Mouse (Mus musculus) regulatory T cell (primary cell): Measurements from ENCODE around the gene Gm20388.
"Not testable (repeated sequence)": the region's sequence is repeated elsewhere in the genome, so short reads cannot be mapped to it uniquely, and the experiment has no call there.

Experiments used
- in situ Hi-C: fragments of 300-600 bp; cut with MboI, MseI; formaldehyde crosslinking; loops from one replicate; pipeline ENCODE4 v1.15.1; 2025; ENCODE audit warnings: high pct_unique_total_duplicates

Gene Gm20388

DNA sequence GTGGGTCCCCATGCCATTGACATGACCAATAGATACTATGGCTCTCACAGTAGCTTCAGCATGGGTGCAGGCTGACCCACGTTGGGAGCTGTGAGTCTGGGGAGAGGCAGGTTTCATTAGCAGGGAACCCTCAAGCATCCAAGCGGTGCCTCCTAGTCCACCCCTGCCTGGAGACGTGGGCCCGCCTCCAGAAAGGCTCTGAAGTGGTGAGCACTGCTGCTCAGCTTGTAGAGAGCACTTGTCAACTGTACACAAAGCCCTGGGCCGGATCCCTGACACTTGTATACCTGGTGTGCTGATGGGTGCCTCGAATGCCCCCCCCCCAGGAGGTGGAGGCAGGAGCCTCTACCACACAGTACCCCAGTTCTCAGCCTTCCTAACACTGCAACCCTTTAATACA is 2392.8 kb downstream of the Gm20388 start:
- in situ Hi-C loops = no loop called here

DNA sequence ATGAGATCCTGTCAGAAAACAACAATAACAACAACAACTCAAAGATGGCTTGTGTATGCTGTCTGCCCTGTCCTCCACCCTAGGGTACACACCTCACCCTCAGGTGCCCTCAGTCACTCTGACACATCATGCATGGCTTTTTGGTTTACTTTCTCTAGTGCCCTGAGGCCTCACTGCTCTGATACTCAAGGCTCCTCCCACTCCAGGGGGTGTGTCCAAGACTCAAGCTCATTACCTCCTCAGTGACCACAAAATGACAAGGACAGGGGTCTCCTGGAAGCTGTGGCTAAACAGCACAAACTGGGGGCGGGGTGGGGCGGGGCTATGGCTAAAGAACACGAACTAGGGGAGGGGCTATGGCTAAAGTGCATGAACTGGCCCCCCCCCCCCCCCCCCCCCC is 2393.4 kb downstream of the Gm20388 start:
- in situ Hi-C loops = no loop called here

DNA sequence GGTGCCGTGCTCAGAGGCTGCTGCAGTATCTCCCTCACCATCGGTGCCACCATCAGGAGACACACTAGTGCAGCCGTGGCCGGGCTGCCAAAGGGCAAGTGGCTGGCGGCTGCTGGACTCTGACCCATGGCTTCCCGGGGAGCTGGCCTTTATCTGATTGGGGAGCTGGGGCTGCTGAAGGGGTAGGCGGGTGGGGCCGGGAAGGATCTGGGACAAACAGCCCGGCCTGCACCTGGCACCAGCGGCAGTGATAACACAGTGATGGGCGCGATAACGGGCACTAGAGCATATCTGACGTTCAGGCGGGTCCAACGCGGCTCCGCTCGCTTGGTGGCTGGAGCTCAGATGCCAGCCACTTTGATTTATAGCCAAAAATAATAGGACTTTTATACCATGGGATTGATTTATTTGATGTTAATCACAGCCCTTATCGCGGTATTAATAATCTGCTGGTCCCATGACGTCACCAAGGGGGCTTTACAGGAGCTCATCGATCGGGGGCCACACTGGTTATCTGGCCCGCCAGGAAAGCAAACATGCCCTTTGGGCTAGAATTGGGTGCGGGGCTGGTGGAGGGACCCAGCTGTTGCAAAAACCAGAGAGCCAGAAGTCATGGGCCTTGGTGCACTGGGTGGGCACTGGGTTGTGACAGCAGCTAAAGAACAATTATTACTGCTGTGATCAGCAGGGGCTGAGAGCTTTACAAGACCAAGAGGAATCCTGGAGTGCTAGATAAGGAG is 2396.2 kb downstream of the Gm20388 start:
- in situ Hi-C loops = no loop called here

DNA sequence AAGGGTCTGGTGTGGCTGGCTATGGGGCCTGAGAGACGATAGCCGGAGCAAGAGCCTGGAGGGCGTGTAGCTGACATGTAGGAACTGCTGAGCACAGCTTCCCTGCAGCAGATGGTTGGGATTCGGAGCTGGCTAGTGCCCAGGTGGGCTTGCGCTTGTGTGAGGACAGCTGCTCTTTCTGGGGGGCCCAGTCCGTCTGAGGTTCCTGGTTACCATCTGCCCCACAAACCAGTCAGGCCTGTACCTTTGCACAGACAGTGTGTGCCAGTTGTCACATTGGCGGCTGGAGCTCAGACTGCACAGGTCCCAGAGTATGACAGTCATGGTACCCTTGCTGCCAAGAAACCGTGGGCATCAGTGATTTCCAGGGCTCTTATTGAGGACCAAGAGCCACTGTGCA is 2397.2 kb downstream of the Gm20388 start:
- in situ Hi-C loops = no loop called here

DNA sequence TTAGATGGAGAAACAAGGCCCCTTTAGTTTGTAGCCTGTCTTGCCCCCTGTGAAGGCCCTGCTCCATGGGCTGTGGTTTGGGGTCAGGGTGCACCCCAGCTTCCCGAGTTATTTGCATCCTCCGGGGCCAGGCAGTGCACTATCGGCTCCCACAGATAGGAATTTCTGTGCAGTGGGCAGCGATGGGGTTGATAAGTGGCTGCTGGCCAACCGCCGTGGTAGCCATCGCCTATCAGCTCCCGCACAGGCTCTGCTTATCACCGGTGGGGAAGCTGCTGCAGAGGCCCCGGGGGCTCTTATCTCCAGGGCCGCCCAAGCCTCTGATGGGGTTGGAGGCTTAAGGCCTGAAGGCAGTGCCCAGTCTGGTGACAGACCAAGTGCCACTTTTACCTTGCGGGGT is 2398.6 kb downstream of the Gm20388 start:
- in situ Hi-C loops = no loop called here

DNA sequence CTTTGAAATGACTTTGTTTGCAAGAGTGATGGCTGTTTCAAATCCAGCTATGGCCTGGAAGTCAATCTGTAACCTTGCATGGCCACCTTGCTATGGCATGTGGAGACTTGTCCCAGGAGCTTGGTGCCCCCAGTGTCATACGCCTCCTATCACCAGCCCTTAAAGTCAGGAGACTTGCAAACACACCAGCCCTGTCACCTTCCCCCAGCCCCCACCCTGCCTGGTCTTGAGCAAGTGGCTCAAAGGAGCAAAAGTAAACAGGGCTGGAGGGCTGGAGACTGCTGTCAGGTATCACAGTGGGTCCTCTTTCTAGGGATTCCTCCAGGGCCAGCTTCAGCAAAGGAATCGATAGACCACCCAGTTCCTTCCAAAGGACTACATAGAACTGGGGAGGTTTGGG is 2400.5 kb downstream of the Gm20388 start:
- in situ Hi-C loops = no loop called here

DNA sequence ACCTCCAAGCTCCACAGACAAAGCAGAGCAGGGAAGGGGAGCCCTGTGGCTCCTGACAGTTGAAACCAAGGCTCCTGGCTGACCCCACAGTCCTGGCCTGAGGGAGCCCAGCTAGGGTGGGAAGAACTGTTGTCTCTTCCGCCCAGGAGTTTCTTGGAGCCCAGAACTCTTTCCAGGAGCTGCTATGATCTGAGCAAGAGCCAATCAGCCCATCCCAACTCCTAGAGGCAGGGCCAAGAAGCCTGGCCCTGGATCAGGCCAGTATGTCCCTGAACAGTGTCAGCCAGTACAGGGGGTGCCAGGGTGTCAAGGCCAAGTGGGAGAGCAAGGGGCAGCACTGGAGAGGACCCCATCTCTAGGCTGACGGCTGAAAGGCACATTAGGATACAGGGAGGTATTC is 2401.9 kb downstream of the Gm20388 start:
- in situ Hi-C loops = no loop called here

DNA sequence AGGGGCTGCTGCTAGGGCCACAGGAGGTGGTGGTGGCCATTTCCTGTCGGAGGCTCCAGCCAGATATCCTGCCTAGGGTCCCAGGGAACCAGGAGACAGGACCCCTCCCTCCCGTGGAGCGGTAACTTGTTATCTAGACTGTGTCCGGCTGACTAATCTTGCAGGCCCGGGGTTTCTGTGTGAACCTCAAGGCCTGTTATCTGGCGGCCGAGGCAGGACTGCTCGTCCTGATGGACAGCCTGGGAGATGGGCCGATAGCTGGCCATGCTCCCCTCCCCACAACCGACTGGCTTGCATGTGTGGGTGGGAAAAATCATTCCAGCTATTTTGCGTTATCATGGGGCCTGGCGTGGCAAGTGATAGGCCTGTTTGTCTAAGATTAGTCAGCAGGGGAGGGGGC is 2402.7 kb downstream of the Gm20388 start:
- in situ Hi-C loops = no loop called here

DNA sequence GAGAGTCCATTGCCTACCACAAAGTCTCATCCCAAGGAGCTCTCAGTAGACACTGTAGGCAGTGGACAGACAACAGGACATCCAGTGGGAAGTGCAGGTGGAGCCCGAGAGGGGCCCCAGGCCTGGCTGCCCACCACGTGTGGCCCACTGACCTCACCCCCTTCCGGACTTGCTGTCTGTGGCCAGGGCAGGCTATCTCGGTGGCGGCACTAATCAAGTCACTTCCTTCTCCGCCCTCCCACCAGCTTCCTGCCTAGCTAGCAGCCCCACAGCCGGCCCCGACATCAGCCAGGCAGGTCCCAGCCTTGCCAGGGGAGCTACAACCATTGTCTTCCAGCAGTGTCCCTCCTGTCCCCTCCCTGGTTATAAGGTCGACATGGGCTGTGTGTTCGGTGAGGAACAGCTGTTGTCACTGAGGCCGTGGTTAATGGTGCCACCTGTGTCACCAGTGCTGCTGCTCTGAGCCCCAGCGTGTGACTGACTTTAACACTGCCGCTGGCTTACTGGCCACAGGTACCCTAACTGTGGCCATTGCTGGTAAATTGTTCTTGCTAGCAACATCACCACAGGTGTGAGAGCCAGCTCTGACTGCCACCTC is 2404.4 kb downstream of the Gm20388 start:
- in situ Hi-C loops = no loop called here

DNA sequence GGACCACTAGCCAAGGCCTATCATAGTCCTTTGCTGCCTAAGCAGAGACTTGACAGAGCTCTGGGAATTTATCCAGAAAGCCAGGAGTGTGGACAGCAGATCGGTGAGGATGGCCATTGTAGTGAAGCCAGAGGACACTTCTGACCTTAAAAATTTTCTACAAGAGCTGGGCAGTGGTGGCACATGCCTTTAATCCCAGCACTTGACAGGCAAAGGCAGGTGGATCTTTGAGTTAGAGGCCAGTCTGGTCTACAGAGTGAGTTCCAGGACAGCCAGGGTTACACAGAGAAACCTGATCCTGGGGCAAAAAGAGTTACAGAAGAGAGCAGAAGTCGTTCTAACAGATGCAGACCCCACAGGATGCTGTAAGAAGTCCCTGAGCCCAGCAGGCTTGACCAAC is 2405.8 kb downstream of the Gm20388 start:
- in situ Hi-C loops = no loop called here

DNA sequence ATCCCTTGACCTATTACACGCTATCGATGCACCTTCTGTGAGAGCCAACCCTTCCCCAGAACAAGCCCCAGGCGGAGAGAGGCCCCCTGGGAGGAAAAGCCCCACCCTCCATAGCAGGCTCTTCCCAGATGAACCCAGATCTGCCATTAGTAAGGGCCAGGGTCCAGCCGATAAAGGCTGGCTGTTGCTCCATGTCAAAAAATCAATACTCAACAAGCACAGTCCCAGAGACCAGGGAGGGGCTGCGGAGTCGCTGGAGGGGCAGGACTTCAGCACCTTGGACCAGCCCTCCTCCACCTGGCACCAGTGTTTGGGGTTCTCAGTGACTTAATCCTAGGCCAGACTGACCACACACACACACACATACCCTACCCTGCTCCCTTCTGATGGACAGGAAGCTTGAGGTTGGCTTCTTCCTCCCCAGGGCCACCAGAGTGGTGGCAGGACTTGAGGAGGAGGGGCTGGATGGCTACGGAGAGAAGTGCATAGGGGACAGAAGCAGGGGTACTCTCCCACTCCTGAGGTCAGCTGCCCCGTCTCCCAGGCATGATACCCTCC is 2407.4 kb downstream of the Gm20388 start:
- in situ Hi-C loops = no loop called here

DNA sequence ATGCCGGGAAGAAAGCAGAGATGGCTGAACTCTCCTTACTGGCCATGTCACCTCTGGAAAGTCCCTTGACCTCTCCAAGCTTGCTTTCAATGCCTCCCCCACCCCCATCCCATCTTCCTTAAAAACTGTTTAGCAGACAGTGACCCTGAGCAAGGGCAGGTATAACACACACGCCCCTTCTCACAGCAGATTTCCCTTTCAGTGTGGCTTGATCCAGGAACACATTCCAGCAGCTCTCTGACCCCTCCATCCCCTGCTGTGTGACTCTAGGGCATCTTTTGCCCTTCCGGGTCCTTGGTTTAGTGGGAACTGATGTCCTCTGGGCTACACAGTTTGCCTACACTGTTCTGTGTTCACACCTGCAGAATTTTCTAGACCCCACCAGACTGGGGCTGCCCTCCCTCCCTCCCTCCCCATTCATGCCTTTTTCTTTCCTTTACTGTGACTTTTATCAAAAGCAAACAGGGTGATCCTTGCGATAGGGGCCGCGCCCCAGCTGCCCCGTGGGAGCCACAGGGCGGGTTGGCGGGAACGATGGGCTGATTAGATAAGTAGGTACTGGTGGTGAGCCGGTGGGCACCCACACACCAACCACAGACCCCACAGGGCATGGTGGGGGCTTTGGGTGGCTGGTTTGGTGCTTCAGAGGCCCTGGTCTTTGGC is 2408.5 kb downstream of the Gm20388 start:
- in situ Hi-C loops = no loop called here

DNA sequence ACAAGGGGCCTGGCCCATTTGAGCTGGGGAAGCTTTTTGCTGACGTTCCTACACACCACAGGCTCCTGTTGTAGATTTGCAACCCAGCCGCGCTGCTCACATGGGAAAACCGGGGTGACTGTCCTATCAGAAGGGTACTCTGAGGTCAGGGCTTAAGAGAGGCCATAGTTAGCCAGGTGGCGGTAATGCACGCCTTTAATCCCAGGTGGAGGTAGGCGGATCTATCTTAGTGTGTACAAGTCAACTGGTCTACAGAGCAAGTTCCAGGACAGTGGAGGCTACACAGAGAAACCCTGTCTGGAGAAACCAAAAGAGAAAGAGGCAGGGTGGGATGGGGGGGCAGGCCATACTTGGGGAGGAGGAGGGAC is 2409.1 kb downstream of the Gm20388 start:
- in situ Hi-C loops = no loop called here

DNA sequence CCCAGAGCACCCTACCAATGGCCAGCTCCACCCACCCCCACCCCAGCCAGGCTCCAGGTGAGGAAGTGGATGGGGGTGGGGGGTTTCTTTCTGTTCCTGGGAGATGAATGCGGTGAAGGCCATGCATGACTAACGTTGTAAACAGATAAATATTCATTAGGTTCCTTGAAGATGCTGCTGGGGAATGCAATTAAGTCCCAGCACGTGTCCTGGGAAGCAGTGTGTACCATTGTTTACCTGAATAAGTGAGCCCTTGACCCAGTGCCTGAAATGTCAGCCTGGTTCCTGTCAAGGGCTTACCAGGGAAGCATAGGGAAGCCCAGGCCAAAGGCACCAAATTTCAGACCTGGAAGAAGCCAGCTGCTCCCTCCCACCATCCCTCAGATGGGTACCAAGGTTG is 2409.9 kb downstream of the Gm20388 start:
- in situ Hi-C loops = no loop called here

DNA sequence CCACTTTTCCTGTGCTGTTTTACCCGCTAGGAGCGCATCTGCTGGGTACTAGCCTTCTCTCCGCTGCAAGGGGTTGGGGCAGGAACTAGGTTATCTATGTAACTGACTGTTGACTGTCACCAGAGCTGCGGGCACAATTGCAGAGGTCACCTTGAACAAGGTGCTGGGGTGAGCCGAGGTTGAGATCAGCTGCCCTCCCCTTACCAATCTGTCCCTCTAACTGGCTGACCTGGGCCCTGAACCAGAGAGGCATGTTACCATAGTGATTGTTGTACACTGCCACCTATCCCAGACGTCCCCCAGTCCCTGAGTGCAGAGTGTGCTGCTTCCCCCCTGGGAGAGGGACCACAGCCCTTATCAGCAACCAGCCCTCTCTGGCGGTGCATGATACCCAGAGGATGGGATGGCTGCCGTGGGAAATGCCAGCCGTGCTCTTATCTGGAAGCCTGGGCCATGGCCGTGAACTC is 2410.8 kb downstream of the Gm20388 start:
- in situ Hi-C loops = no loop called here

DNA sequence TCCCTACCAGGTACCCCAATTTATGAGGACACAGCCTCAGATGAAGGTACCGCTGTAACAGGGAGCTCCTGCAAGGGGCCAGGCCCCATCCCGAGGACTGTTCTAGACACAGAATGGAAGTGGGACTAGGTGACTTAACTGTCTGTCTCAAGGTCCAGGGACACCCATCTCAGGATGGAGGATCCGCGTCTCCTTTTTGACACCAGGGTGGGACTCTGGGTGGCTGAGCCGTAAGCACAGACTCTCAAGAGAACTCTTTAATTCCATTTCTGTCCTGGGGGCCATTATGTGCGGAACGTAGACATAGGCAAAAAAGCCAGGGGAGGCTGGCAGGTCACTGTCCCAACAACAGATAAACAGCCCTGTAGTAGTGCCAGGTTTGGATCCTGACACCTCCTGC is 2411.5 kb downstream of the Gm20388 start:
- in situ Hi-C loops = no loop called here

DNA sequence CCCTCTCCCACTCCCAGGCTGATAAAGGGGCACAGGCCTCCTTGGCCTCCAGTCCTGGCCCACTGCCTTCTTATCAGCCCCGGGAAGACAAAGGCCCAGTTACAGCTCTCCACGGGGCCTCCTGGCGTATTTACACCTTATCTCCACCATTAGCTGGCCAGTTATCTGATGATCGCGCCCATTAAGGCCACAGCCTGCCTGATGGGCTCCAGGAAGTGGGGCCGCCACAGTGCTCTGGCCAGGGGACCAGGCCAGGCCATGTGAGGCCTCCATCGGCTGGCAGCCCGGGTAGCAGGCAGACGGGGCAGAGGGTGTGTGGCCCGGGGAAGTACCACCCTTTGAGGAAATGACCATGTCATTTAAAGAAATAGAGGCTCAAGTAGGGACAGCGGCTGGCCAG is 2412.2 kb downstream of the Gm20388 start:
- in situ Hi-C loops = no loop called here

DNA sequence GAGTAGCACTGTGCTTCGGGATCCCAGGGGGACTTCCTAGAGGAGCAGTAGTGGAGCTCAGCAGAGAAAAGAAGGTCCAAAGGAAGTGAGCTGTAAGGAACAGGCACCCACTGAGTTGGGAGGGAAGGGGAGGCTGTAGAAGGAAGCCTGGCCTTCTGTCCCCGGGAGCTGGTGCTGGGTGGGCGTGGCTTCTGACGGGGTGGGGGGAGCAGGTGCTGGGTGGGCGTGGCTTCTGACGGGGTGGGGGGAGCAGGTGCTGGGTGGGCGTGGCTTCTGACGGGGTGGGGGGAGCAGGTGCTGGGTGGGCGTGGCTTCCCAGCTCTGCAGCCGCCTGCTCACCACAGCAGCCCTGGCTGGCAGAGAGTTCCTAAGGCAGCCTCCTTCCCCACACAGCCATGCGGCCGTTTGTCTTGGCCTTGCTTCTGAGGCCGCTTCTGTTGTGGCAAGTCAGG is 2413.3 kb downstream of the Gm20388 start:
- in situ Hi-C loops = not testable (repeated sequence)

DNA sequence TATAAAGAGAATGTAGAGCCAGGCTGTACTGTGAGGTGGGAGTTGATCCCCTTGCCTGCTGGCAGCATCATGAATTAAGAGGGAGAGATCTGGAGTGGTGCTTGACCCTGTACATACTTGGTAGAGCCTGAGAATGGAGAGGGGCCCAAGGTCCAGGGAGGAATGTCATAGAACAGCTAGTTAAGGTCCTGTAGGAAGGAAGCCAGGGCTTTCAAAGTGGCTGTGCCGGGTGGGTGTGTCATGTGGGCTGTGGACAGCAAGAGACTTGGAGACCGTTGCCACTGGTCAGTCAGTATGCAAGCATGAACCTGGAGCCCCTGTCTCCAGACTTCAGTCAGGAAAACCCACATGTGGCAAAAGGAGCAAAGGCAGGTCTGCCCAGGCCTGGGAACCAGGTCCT is 2414.6 kb downstream of the Gm20388 start:
- in situ Hi-C loops = no loop called here

DNA sequence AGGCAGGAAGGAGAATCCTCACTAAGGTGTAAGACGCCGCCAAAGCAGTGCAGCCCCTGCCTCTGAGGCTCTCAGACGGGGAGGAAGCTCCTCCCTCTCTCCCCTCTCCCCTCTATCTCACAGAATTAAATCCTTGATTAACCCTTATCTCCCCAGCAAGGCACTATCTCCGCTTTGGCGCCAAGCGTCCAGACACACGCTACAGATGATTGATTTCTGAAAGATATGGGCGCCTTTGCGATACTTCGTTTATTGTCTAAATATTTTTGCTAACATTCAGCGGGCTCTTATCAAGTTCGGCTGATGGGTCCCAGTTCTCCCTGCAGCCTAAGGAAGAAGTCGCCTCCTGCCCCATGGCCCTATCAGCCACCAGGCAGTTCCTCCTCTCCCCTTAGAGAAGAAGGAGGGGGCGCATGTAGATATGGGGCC is 2415.5 kb downstream of the Gm20388 start:
- in situ Hi-C loops = no loop called here

DNA sequence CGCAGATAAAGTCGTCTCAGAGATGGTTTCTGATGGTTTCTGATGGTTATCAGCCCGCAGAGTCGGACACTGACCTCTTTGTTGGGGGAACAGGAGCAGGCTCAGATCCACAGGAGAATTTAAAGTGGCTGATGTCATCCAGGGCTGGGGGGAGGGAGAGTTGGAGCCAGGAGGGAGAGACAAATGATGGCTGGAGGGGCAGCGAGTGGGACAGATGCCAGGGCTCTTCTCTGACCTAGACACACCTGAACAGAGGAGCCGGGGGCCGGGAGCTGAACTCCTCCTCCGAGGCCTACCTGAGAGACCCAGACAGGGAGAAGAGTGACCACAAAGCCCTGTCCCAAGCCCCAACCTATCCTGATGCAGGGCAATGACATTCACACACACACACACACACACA is 2418.4 kb downstream of the Gm20388 start:
- in situ Hi-C loops = no loop called here

DNA sequence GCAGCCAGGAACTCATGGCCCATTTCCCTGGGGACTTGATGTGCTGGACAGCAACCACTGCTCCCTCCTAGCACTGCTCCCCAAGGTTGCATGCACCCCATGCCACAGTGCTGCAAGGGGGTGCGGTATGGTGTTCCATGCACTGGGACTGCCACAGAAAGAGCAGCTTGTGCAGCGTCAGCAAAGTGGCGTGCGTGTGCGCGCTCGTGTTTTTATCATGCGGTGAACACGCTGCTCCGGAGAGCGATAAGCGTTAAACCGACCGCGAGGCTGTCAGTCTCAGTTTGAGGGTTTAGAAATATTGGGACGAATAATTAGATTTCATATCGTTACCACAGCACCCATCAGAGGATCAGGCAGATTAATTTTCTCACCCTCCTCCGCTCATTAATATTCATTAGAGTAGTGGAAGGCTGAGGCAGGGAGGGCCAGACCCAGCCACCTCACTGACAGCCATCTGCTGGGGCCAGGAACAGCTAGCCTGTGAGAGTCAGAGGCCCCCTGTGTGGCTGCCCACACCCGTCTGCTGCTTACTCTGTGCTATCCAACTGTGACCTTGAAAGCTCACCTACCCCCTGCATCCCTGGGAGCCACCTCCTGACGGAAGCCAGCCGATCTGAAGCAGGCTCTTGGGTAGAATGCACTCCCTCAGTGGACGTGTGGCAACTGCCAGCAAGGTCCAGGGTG is 2419.1 kb downstream of the Gm20388 start:
- in situ Hi-C loops = loop anchor here (5.0 to 10.0 kb wide), 2 partner anchors 57 to 335 kb away; no protein-coding TSS in a partner anchor
